ENCODE assay signal across 18 mouse cellular contexts in genomic region chr4:142414874-142415273, GRCm38 (mm10).
DNase-seq lines count a peak whose midpoint lies in the region; ATAC-seq and TF ChIP-seq lines count a peak whose summit lies in the region.
"Had no signal": no experiment of that assay in that cellular context is flagged by ENCODE, and none has a peak within 500 bp of the region (broad histone marks: within the 10 kb centered on the region; RNA-seq: fewer than 3 reads in every experiment).

No protein-coding gene starts in this region.

- no peak for TF ChIP-seq POLR2A in brain, embryonic 14.5 days (IDR thresholded peaks at IDR 0.05; ENCODE audit: borderline replicate concordance, extremely low read depth, insufficient read depth, insufficient read length, poor library complexity, severe bottlenecking)

- no peak overlapping the region for H3K4me3 ChIP-seq in kidney, postnatal 0 days (replicated peaks; ENCODE audit: low read depth, low read length)
- no peak overlapping the region for H3K4me3 ChIP-seq in E14TG2a.4 (replicated peaks; ENCODE audit: low read length)
- H3K4me3 ChIP-seq: forebrain, embryonic 13.5 days; limb, embryonic 15.5 days; midbrain, embryonic 12.5 days had no signal

- peak; percentile 36 for DNase-seq in embryo, embryonic 10.5 days (ENCODE audit: low spot score)
- DNase-seq in embryo, embryonic 9.5 days (ENCODE audit: extremely low spot score), result no peak
- no peak for DNase-seq in kidney, postnatal 0 days (ENCODE audit: low spot score)
- no peak for DNase-seq in kidney, postnatal 25 days
- DNase-seq in brain, embryonic 14.5 days (ENCODE audit: low read depth), result peak; percentile 49
- no peak for DNase-seq in frontal cortex, postnatal 14 days (ENCODE audit: low spot score in 2 of 2)
- DNase-seq in cerebellum, adult 11 months, result no peak
- DNase-seq: B cell, adult 2 months; cerebellum, adult 8-10 months; kidney, adult 18-20 months; kidney, postnatal 36 days; lung, postnatal 4 days; right cerebral cortex, adult 18-20 months; thymus, adult 2 months had no signal

- ATAC-seq in kidney, postnatal 0 days (replicated peaks; ENCODE audit: low FRiP score, low read depth), result no peak
- ATAC-seq: forebrain, embryonic 13.5 days had no signal

- H3K4me1 ChIP-seq in kidney, postnatal 0 days (replicated peaks; ENCODE audit: insufficient read depth, low read length), result no peaks in the 10 kb centered on the region
- no peaks in the 10 kb centered on the region for H3K4me1 ChIP-seq in E14TG2a.4 (replicated peaks; ENCODE audit: low read depth, low read length)

- 73% methylated on average over 5 of the region's 5 CpGs for WGBS in kidney, postnatal 0 days

- H3K36me3 ChIP-seq in kidney, postnatal 0 days (ENCODE audit: insufficient read depth, low read length), result no peaks in the 10 kb centered on the region
- H3K36me3 ChIP-seq in E14TG2a.4 (ENCODE audit: insufficient read depth, low read length), result no peaks in the 10 kb centered on the region
- H3K36me3 ChIP-seq: limb, embryonic 15.5 days; midbrain, embryonic 12.5 days had no signal

- H3K27ac ChIP-seq in kidney, postnatal 0 days, result no peak overlapping the region
- H3K27ac ChIP-seq: forebrain, embryonic 13.5 days; limb, embryonic 15.5 days; midbrain, embryonic 12.5 days had no signal

- H3K4me2 ChIP-seq in kidney, postnatal 0 days (ENCODE audit: low read length), result no peak overlapping the region
- H3K4me2 ChIP-seq: forebrain, embryonic 13.5 days; limb, embryonic 15.5 days; midbrain, embryonic 12.5 days had no signal

- peak; percentile 48 for TF ChIP-seq CTCF in kidney, postnatal 0 days (IDR thresholded peaks at IDR 0.05; ENCODE audit: low read depth)
- TF ChIP-seq CTCF in E14TG2a.4 (conservative IDR thresholded peaks at IDR 0.05; ENCODE audit: low read length), result peak; percentile 46
- peak; percentile 36; the same call in 1 of the 2 replicates for TF ChIP-seq CTCF in brain, embryonic 14.5 days (IDR thresholded peaks at IDR 0.05; ENCODE audit: borderline replicate concordance, extremely low read depth, insufficient read depth, insufficient read length)

- H3K27me3 ChIP-seq in kidney, postnatal 0 days (ENCODE audit: insufficient read depth, low read length), result no peaks in the 10 kb centered on the region
- H3K27me3 ChIP-seq in E14TG2a.4 (ENCODE audit: insufficient read depth, low read length), result 0 out of 2 replicates have a peak, but pooled peaks cover 4% of the 10 kb centered on the region
- H3K27me3 ChIP-seq: forebrain, embryonic 13.5 days; limb, embryonic 15.5 days; midbrain, embryonic 12.5 days had no signal

- no peaks in the 10 kb centered on the region for H3K9me3 ChIP-seq in kidney, postnatal 0 days (replicated peaks; ENCODE audit: low read length)
- 0 out of 2 replicates have a peak, but pooled peaks cover 2% of the 10 kb centered on the region for H3K9me3 ChIP-seq in E14TG2a.4 (ENCODE audit: low read length)
- H3K9me3 ChIP-seq: forebrain, embryonic 13.5 days; limb, embryonic 15.5 days; midbrain, embryonic 12.5 days had no signal

- H3K9ac ChIP-seq in kidney, postnatal 0 days (ENCODE audit: low read depth, low read length), result no peak overlapping the region
- H3K9ac ChIP-seq: forebrain, embryonic 13.5 days; limb, embryonic 15.5 days; midbrain, embryonic 12.5 days had no signal

Comparison
In these comparisons a context has a peak if more than half of its experiments do, and no peak if none do; other contexts are left out.
1. DNase-seq: peak in embryo, embryonic 10.5 days (single experiment) and brain, embryonic 14.5 days (single experiment); none in embryo, embryonic 9.5 days (single experiment), kidney, postnatal 0 days (single experiment), kidney, postnatal 25 days (0 of 2), frontal cortex, postnatal 14 days (0 of 2) and cerebellum, adult 11 months (single experiment).
2. Peak in every context shown above with its lines, with median percentiles within 50 percentile points of each other: CTCF ChIP-seq.